Mouse (Mus musculus): ENCODE data around the gene 4932438H23Rik.

4932438H23Rik gene

DNA sequence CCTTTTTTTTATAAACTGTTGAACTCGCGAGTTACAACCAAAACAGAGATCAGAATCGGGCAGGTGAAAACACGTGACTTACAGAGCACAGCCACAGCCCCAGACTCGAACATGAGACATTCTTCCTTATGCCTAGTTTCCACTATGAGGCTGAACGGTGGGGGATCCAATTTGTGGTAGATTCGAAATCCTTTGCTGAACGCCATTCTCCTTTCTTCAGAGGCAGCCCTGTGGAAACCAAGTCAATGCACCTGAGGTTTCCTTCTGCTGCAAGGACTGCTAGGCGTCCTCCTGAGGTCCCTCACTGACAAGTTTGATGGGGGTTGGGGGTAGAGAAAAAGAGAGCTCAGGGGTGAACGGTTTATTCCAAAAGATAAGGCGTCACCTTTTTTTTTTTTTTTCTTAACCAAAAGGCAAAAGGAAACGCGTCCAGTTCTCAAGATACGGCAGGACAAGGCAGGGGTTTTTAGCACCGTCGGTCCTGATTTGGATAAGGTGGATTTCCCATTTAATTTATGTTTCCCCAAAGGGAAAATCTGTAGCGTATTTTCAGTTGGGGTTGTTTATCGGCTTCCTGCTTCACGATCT, 84.9 kb downstream of the 4932438H23Rik start:
- no peak for DNase-seq (ENCODE audit: low read depth, low spot score)

DNA sequence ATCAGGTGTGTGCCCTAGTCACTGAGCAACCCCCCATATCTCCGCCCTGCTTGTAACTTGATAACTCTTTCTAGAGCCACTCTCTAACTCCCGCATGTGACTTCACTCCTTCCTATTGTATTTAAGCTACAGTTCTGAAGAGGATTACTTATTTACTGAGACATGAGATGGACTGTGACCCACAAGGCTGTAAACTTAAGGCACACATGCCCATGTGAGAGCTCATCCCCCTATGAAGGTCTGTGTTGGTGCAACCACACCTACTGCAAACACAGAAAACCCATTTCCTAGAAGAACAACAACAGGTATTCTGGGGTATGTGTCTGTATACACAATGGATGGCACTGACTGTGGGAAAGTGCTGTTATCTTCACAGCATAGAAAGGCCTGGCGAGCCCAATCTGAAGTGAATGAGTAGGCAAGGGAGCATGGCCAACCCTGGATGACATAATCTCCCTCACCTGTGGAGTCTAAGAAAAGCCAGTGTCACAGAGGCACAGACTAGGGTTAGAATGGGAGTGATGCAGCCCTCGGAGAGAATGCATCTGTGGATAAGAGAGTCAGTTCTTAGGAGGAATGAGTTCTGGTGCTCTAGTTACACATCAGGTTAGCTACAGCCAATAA, 89.9 kb downstream of the 4932438H23Rik start:
- no peak for DNase-seq (ENCODE audit: low read depth, low spot score)

Measured in forelimb bud, embryonic 11.5 days (tissue).